Mouse (Mus musculus) layer of hippocampus, postnatal 25 days (tissue): ENCODE measurements around the gene Map7d1. TPM values are rescaled to one million over a fixed set of nuclear protein-coding genes. Genes with fewer than 3 reads are reported as not detected.

Experiments used
- DNase-seq, 2 experiments: peaks; one replicate each; pipeline ENCODE4 v3.0.0; 2022; ENCODE audit warnings: mixed read lengths in 2 of 2, low spot score in 1 of 2; ENCODE audit errors: extremely low spot score in 1 of 2
- total RNA-seq, 2 experiments: library from RNA; stranded (reverse); gene quantifications; 2 replicates each; pipeline ENCODE4 v1.2.3; 2021

Map7d1 gene
- 100 to 1,000 TPM; 242 to 265 TPM for total RNA-seq

GRCm38 (mm10) chr4:126256131-126256791 lies at the start of gene Map7d1:
Gene Map7d1 (minus strand): TSS chr4:126256343.
- DNase-seq, result peak; percentile 85 to 95

GRCm38 (mm10) chr4:126305428-126305827 lies 49.3 kb upstream of the Map7d1 start:
- DNase-seq, result no peak

- DNase-seq, result no peak
Measured at GRCm38 (mm10) chr4:126303877-126304276, 47.7 kb upstream of the Map7d1 start.

GRCm38 (mm10) chr4:126301584-126302309 lies 45.6 kb upstream of the Map7d1 start:
- DNase-seq, result no peak

GRCm38 (mm10) chr4:126300916-126301583 lies 44.9 kb upstream of the Map7d1 start:
- DNase-seq, result no peak

- peak in 1 of 2 experiments; percentile 29 for DNase-seq
Measured at GRCm38 (mm10) chr4:126296617-126297101, 40.5 kb upstream of the Map7d1 start.

GRCm38 (mm10) chr4:126295937-126296336 lies 39.8 kb upstream of the Map7d1 start:
- DNase-seq, result no peak

GRCm38 (mm10) chr4:126295152-126295551 lies 39.0 kb upstream of the Map7d1 start:
- no peak for DNase-seq

GRCm38 (mm10) chr4:126291196-126291595 lies 35.1 kb upstream of the Map7d1 start:
- no peak for DNase-seq

GRCm38 (mm10) chr4:126290314-126290713 lies 34.2 kb upstream of the Map7d1 start:
- no peak for DNase-seq

- DNase-seq, result no peak
Measured at GRCm38 (mm10) chr4:126288085-126288666, 32.0 kb upstream of the Map7d1 start.

GRCm38 (mm10) chr4:126287302-126287995 lies 31.3 kb upstream of the Map7d1 start:
- DNase-seq, result no peak

- DNase-seq, result no peak
Measured at GRCm38 (mm10) chr4:126286492-126286891, 30.3 kb upstream of the Map7d1 start, which contains the start of gene Col8a2. Gene Col8a2 (plus strand): TSS chr4:126286793.

GRCm38 (mm10) chr4:126283582-126283981 lies 27.4 kb upstream of the Map7d1 start:
- no peak for DNase-seq

- no peak for DNase-seq
Measured at GRCm38 (mm10) chr4:126281706-126282105, 25.6 kb upstream of the Map7d1 start.

GRCm38 (mm10) chr4:126278961-126279360 lies 22.8 kb upstream of the Map7d1 start:
- no peak for DNase-seq

- no peak for DNase-seq
Measured at GRCm38 (mm10) chr4:126278565-126278915, 22.4 kb upstream of the Map7d1 start.

- peak in 1 of 2 experiments; percentile 42 for DNase-seq
Measured at GRCm38 (mm10) chr4:126277906-126278564, 21.9 kb upstream of the Map7d1 start.

GRCm38 (mm10) chr4:126275681-126276131 lies 19.6 kb upstream of the Map7d1 start:
- DNase-seq, result no peak

- DNase-seq, result no peak
Measured at GRCm38 (mm10) chr4:126275081-126275480, 18.9 kb upstream of the Map7d1 start.
